Mouse (Mus musculus): ENCODE results near the gene Fam169b. TPM values are rescaled to one million over a fixed set of nuclear protein-coding genes. Genes with fewer than 3 reads are reported as not detected.

The Fam169b gene
- polyA plus RNA-seq, 1 experiment: 114 TPM

DNA sequence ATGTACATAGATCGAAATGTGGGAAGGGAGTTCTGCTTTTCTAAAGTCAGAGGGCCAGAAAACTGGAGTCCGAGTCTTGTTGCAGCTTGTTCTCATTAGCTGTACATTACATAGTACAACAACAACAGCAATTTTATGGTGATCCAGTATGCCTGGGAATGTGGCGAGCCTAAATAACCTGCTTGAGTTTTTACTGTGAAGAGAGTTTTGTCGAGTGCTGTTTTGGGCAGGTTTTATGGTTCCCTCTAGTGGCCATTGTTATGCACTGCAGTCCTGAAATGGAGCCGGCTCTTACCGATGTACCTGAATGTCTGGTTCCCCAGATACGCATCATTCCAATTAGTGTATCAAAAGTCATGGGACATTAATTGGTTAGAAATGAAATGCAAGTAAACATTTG is 83.8 kb downstream of the Fam169b start:
- Histone ChIP-seq H3K4me1 (replicated peaks; ENCODE audit: control insufficient read depth, insufficient read depth, low read length) (no peaks in the 10 kb centered on the region), H3K4me3 (ENCODE audit: control insufficient read depth, insufficient read depth, low read length) (no peak overlapping the region), H3K36me3 (ENCODE audit: control insufficient read depth, insufficient read depth, low read length) (peaks cover 60% of the 10 kb centered on the region), H3K27ac (ENCODE audit: control insufficient read depth, insufficient read depth, low read length) (no peak overlapping the region), H3K27me3 (ENCODE audit: control insufficient read depth, insufficient read depth, low read length) (no peaks in the 10 kb centered on the region)
- TF ChIP-seq CTCF (IDR thresholded peaks at IDR 0.05; ENCODE audit: borderline replicate concordance, control insufficient read depth, extremely low read depth, insufficient read depth, low read length, poor library complexity): no peak
- WGBS: 48% methylated on average over 7 of the region's 7 CpGs
- DNase-seq: peak; percentile 62

DNA sequence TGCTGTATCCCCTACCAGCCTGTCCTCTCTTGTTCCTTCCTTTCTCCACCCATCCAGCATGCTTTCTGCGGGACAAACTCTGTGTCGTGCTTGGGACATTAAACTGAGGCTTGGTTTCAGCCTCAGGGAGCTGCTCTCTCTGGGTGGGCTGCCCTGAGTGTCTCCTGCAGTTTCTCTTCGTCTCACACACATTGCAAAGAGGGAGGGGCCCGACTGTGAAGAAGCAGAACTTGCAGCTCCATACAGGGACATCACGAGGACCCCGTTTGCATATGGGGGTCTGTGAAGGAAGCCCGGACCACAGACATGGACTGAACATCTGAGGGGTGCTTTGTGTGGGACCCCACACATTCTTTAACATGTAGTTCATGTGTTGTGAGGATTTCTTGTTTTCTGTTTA is 89.0 kb downstream of the Fam169b start:
- WGBS: 93% methylated on average over 7 of the region's 7 CpGs
- no peak overlapping the region for H3K4me3 ChIP-seq (ENCODE audit: control insufficient read depth, insufficient read depth, low read length)
- no peaks in the 10 kb centered on the region for H3K27me3 ChIP-seq (ENCODE audit: control insufficient read depth, insufficient read depth, low read length)
- H3K27ac ChIP-seq (ENCODE audit: control insufficient read depth, insufficient read depth, low read length): no peak overlapping the region
- TF ChIP-seq CTCF (IDR thresholded peaks at IDR 0.05; ENCODE audit: borderline replicate concordance, control insufficient read depth, extremely low read depth, insufficient read depth, low read length, poor library complexity) (no peak), POLR2A (IDR thresholded peaks at IDR 0.05; ENCODE audit: control insufficient read depth, extremely low read depth, insufficient read depth, low read length, poor library complexity) (no peak)
- H3K4me1 ChIP-seq (replicated peaks; ENCODE audit: control insufficient read depth, insufficient read depth, low read length): no peaks in the 10 kb centered on the region
- no peak for DNase-seq
- peaks cover 55% of the 10 kb centered on the region for H3K36me3 ChIP-seq (ENCODE audit: control insufficient read depth, insufficient read depth, low read length)

DNA sequence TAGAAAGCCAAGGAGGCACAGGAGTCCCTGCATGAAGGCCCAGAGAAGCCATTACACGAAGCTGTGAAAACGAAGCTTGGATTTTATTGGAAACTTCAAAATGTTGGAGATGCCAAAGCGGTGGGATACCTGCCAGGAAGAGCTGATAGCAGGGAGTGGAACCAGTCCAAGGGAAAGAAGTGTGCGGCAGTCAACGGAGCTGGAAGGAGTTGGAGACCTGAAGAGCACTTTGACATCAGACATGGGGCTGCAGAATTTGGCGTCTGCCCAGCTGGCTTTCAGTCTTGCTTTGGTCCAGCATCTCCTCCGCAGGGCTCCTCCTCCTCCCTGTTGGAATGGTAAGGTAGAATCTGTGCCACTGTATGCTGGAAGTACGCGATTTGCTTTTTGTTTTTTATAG is 92.1 kb downstream of the Fam169b start:
- peaks cover 9% of the 10 kb centered on the region for H3K4me1 ChIP-seq (replicated peaks; ENCODE audit: control insufficient read depth, insufficient read depth, low read length)
- 95% methylated on average over 9 of the region's 9 CpGs for WGBS
- H3K27ac ChIP-seq (ENCODE audit: control insufficient read depth, insufficient read depth, low read length): no peak overlapping the region
- DNase-seq: no peak
- H3K4me3 ChIP-seq (ENCODE audit: control insufficient read depth, insufficient read depth, low read length): no peak overlapping the region
- H3K27me3 ChIP-seq (ENCODE audit: control insufficient read depth, insufficient read depth, low read length): no peaks in the 10 kb centered on the region
- TF ChIP-seq POLR2A (IDR thresholded peaks at IDR 0.05; ENCODE audit: control insufficient read depth, extremely low read depth, insufficient read depth, low read length, poor library complexity) (no peak), CTCF (IDR thresholded peaks at IDR 0.05; ENCODE audit: borderline replicate concordance, control insufficient read depth, extremely low read depth, insufficient read depth, low read length, poor library complexity) (no peak)
- peaks cover 40% of the 10 kb centered on the region for H3K36me3 ChIP-seq (ENCODE audit: control insufficient read depth, insufficient read depth, low read length)

DNA sequence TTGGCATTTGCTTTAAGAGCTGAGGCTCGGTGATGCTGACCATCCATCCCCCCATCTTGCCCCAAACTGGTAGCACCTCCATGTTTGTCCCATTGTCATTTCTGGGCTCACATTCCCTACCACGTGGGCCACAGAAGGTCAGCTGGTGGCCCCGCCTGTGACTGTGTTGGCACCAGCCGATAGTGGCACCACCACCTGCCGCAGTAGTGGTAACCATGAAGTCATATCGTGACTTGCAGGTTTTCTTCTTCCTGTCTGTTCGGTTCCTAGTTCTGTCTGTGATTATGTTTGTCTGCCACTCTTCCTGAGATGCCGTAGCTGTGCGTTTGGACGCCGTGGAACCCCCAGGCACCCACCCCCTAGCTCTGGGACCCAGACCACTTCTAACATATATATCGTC is 95.3 kb downstream of the Fam169b start:
- WGBS: 25% methylated on average over 12 of the region's 12 CpGs
- DNase-seq: no peak
- no peaks in the 10 kb centered on the region for H3K27me3 ChIP-seq (ENCODE audit: control insufficient read depth, insufficient read depth, low read length)
- no peak overlapping the region for H3K27ac ChIP-seq (ENCODE audit: control insufficient read depth, insufficient read depth, low read length)
- peaks cover 9% of the 10 kb centered on the region for H3K4me1 ChIP-seq (replicated peaks; ENCODE audit: control insufficient read depth, insufficient read depth, low read length)
- H3K4me3 ChIP-seq (ENCODE audit: control insufficient read depth, insufficient read depth, low read length): no peak overlapping the region
- TF ChIP-seq POLR2A (IDR thresholded peaks at IDR 0.05; ENCODE audit: control insufficient read depth, extremely low read depth, insufficient read depth, low read length, poor library complexity) (no peak), CTCF (IDR thresholded peaks at IDR 0.05; ENCODE audit: borderline replicate concordance, control insufficient read depth, extremely low read depth, insufficient read depth, low read length, poor library complexity) (peak; percentile 21; the same call in 1 of the 2 replicates)
- peaks cover 12% of the 10 kb centered on the region for H3K36me3 ChIP-seq (ENCODE audit: control insufficient read depth, insufficient read depth, low read length)

DNA sequence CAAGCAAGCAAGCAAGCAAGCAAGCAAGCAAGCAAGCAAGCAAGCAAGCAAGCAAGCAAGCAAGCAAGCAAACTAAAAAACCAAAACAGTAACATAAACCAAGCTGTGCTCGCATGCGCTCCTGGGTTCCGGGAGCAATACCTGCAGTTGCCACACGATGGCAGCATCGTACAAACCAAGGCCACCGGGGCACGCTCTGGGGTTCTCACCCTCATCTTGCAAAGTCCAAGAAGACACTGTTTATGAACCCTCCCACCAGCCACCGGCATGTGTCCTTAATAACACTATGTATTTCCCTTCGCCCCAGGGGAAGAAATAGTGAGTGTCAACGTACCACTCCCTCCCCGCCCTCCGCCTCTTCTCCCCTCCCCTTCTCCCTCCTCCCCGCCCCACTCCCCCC is 96.1 kb downstream of the Fam169b start:
- Histone ChIP-seq H3K4me1 (replicated peaks; ENCODE audit: control insufficient read depth, insufficient read depth, low read length) (peaks cover 9% of the 10 kb centered on the region), H3K4me3 (ENCODE audit: control insufficient read depth, insufficient read depth, low read length) (no peak overlapping the region), H3K36me3 (ENCODE audit: control insufficient read depth, insufficient read depth, low read length) (peaks cover 8% of the 10 kb centered on the region), H3K27ac (ENCODE audit: control insufficient read depth, insufficient read depth, low read length) (no peak overlapping the region), H3K27me3 (ENCODE audit: control insufficient read depth, insufficient read depth, low read length) (no peaks in the 10 kb centered on the region)
- 9% methylated on average over 13 of the region's 13 CpGs for WGBS
- TF ChIP-seq POLR2A (IDR thresholded peaks at IDR 0.05; ENCODE audit: control insufficient read depth, extremely low read depth, insufficient read depth, low read length, poor library complexity) (no peak), CTCF (IDR thresholded peaks at IDR 0.05; ENCODE audit: borderline replicate concordance, control insufficient read depth, extremely low read depth, insufficient read depth, low read length, poor library complexity) (peak; percentile 88)
- peak; percentile 82 for DNase-seq

DNA sequence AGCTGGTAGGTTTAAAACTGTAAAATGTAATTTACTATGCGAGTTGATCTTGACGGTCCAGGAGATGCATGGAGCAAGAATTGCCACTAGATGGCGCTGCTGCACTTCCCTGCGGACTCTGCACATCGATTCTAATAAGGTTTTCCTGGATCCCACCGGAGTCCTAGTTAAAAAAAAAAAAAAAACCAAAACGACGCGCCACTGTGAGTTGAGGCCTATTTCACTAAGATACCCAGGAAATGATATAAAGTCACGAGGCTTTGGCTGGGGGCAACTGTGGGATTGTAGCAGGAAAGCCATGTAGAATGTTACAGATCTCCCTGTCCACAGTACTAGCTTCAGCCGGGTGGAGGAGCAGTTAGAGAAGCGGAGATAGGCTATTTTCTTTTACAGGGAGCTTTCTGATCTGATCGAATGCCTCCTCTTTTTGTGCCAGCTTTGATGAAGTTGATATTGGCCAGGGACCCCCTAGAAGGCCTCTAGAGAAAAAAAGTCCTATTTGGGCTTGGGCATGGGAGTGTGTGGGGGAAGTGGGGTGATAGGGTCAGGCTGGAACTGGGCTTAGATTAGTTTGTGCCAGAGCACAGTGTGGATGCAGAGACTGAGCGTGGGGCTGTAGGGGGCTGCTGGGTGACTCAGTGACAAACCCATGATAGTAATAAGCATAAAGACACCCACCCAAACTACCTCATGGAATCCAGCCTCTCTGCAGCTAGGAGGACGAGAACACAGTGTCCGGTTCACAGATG is 100.6 kb downstream of the Fam169b start:
- no peak overlapping the region for H3K27ac ChIP-seq (ENCODE audit: control insufficient read depth, insufficient read depth, low read length)
- no peak overlapping the region for H3K4me3 ChIP-seq (ENCODE audit: control insufficient read depth, insufficient read depth, low read length)
- no peaks in the 10 kb centered on the region for H3K27me3 ChIP-seq (ENCODE audit: control insufficient read depth, insufficient read depth, low read length)
- DNase-seq: peak; percentile 44
- H3K4me1 ChIP-seq (replicated peaks; ENCODE audit: control insufficient read depth, insufficient read depth, low read length): peaks cover 3% of the 10 kb centered on the region; the same call in 1 of the 2 replicates
- WGBS: 22% methylated on average over 16 of the region's 16 CpGs
- H3K36me3 ChIP-seq (ENCODE audit: control insufficient read depth, insufficient read depth, low read length): no peaks in the 10 kb centered on the region
- TF ChIP-seq POLR2A (IDR thresholded peaks at IDR 0.05; ENCODE audit: control insufficient read depth, extremely low read depth, insufficient read depth, low read length, poor library complexity) (no peak), CTCF (IDR thresholded peaks at IDR 0.05; ENCODE audit: borderline replicate concordance, control insufficient read depth, extremely low read depth, insufficient read depth, low read length, poor library complexity) (no peak)

DNA sequence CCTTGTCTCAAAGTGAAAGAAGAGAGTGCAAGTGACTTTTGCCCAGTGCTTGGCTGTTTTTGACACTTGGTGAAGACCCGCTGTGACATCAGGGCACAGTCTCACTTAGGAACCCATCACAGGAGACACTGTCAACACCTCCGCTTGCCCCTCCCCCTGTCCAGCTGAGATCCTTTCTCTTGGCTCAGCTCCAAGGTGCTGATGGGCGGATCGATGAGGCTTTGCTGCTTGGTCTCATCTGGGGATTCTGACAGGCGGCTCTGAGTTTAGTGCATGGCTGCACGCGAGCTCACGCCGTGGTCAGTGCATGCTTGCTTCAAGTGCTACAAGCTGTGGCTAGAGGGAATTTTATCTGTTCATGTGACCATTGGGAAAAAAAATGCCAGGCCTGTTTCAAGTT is 108.5 kb downstream of the Fam169b start:
- WGBS: 74% methylated on average over 9 of the region's 9 CpGs
- Histone ChIP-seq H3K4me1 (replicated peaks; ENCODE audit: control insufficient read depth, insufficient read depth, low read length) (no peaks in the 10 kb centered on the region), H3K4me3 (ENCODE audit: control insufficient read depth, insufficient read depth, low read length) (no peak overlapping the region), H3K27ac (ENCODE audit: control insufficient read depth, insufficient read depth, low read length) (no peak overlapping the region), H3K36me3 (ENCODE audit: control insufficient read depth, insufficient read depth, low read length) (no peaks in the 10 kb centered on the region), H3K27me3 (ENCODE audit: control insufficient read depth, insufficient read depth, low read length) (no peaks in the 10 kb centered on the region)
- TF ChIP-seq CTCF (IDR thresholded peaks at IDR 0.05; ENCODE audit: borderline replicate concordance, control insufficient read depth, extremely low read depth, insufficient read depth, low read length, poor library complexity): no peak
- no peak for TF ChIP-seq POLR2A (IDR thresholded peaks at IDR 0.05; ENCODE audit: control insufficient read depth, extremely low read depth, insufficient read depth, low read length, poor library complexity)
- no peak for DNase-seq

Data from thymus, adult 2 months (tissue).